Mouse (Mus musculus): ENCODE data around the gene Cyp2w1.

Cyp2w1 gene

GRCm38 (mm10) chr5:139405478-139405877 lies 53.1 kb downstream of the Cyp2w1 start:
- DNase-seq (ENCODE audit: low spot score), result no peak

GRCm38 (mm10) chr5:139405953-139406352 lies 53.5 kb downstream of the Cyp2w1 start:
- no peak for DNase-seq (ENCODE audit: low spot score)

Measured in c-Kit-positive CD71-positive TER-119-positive erythroid progenitor cells, embryonic 14.5 days (primary cell).